Mouse (Mus musculus) gastrocnemius, postnatal 4 days (tissue): ENCODE data around the gene Gm30302. TPM values are rescaled to one million over a fixed set of nuclear protein-coding genes. Genes with fewer than 3 reads are reported as not detected.

Experiments used
- DNase-seq, 2 experiments: peaks; one replicate each; pipeline ENCODE4 v3.0.0; 2021 to 2022; ENCODE audit warnings: low spot score in 2 of 2, mixed read lengths in 2 of 2
- total RNA-seq, 2 experiments: library from RNA; stranded (reverse); gene quantifications; 2 replicates each; pipeline ENCODE4 v1.2.3; 2021

Gm30302 gene
- total RNA-seq, 2 experiments from 2014 or later, result not detected

GRCm38 (mm10) chr13:49741285-49742040 is 57.3 kb downstream of the Gm30302 start:
- no peak for DNase-seq

GRCm38 (mm10) chr13:49738011-49738410 is 60.8 kb downstream of the Gm30302 start:
- no peak for DNase-seq

- no peak for DNase-seq
Measured at GRCm38 (mm10) chr13:49736430-49736829, 62.4 kb downstream of the Gm30302 start.

Other genes starting within 250 kb of the Gm30302 start
- gene Omd, start 216.5 kb downstream of the Gm30302 start, total RNA-seq, result 1 to 10 TPM in 1 of 2 experiments, under 1 TPM in 1; 0.93 to 1.5 TPM
- 100 to 1,000 TPM; 194 to 208 TPM for gene Ogn, start 191.0 kb downstream of the Gm30302 start, total RNA-seq
- 1 to 10 TPM; 5.6 to 5.7 TPM for gene Cenpp, start 146.2 kb downstream of the Gm30302 start, total RNA-seq
- gene Nol8, start 145.9 kb downstream of the Gm30302 start, total RNA-seq, result 10 to 100 TPM; 10.2 TPM
- gene Iars, start 116.9 kb downstream of the Gm30302 start, total RNA-seq, result 10 to 100 TPM; 71.2 to 71.3 TPM